9 mouse cellular contexts compared by ENCODE assay signal in the genomic region with DNA sequence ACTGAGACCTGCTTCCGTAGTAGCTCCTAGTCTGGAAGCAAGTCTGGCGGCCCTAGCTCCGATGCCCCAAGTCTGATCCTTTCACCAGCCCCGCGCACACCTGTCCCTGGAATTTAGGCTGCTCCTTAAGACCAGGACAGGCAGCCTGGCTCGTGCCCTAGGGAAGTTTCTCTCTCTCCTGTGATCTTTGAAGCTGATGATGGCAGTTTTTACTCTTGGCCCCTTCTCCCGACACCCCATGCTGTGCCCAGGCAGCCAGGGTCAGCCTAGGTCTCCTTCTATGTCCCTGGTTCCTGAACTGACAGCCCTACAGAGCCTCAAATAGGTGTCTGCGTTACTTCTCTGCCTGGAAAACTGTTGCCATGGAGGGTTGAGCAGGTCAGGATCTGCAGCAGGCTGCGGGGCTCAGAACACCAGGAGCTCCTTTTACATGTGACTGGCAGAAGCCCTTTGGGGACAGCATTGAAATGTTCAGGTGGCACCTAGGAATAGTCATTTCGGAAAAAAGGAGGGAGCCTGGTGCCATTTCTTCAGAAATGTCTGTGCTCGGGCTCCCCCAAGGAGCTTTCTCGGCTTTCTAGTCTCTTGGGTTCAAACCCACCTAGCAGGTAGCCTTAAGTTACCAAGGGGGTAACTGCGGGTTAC. TPM values are rescaled to one million over a fixed set of nuclear protein-coding genes. Genes with fewer than 3 reads are reported as not detected.
DNase-seq lines count a peak whose midpoint lies in the region; ATAC-seq and TF ChIP-seq lines count a peak whose summit lies in the region.
"Had no signal": no experiment of that assay in that cellular context is flagged by ENCODE, and none has a peak within 500 bp of the region (broad histone marks: within the 10 kb centered on the region; RNA-seq: fewer than 3 reads in every experiment).

No protein-coding gene starts in this region.

- no peak for DNase-seq in lung, embryonic 14.5 days
- no peak for DNase-seq in lung, postnatal 25 days (ENCODE audit: low spot score)
- DNase-seq in cerebellum, postnatal 36 days: no peak
- no peak for DNase-seq in thymus, postnatal 4 days

- no peaks in the 10 kb centered on the region for H3K36me3 ChIP-seq in lung, embryonic 14.5 days (ENCODE audit: insufficient read depth)
- no peaks in the 10 kb centered on the region for H3K36me3 ChIP-seq in forebrain, embryonic 13.5 days (ENCODE audit: poor library complexity, severe bottlenecking)
- H3K36me3 ChIP-seq in intestine, embryonic 16.5 days (ENCODE audit: control insufficient read depth, insufficient read depth, low read length): no peaks in the 10 kb centered on the region

- TF ChIP-seq CTCF in lung, embryonic 14.5 days (IDR thresholded peaks at IDR 0.05; ENCODE audit: low read depth): no peak
- no peak for TF ChIP-seq CTCF in olfactory bulb, adult 2 months (IDR thresholded peaks at IDR 0.05; ENCODE audit: insufficient read depth, low read depth, low read length)

- H3K27ac ChIP-seq in lung, embryonic 14.5 days (ENCODE audit: low read depth): no peak overlapping the region
- no peak overlapping the region for H3K27ac ChIP-seq in forebrain, embryonic 13.5 days
- no peak overlapping the region for H3K27ac ChIP-seq in intestine, embryonic 16.5 days (ENCODE audit: low read length)
- H3K27ac ChIP-seq in olfactory bulb, adult 2 months (ENCODE audit: insufficient read depth, low read depth, low read length): peak overlapping the region; percentile 25; the same call in 1 of the 2 replicates
- H3K27ac ChIP-seq: macrophage had no signal

- peak overlapping the region; percentile 39 for H3K4me3 ChIP-seq in lung, embryonic 14.5 days (ENCODE audit: low read depth, low read length)
- peak overlapping the region; percentile 51 for H3K4me3 ChIP-seq in forebrain, embryonic 13.5 days
- peak overlapping the region; percentile 48 for H3K4me3 ChIP-seq in intestine, embryonic 16.5 days (ENCODE audit: low read length)
- peak overlapping the region; percentile 52 for H3K4me3 ChIP-seq in olfactory bulb, adult 2 months (ENCODE audit: insufficient read depth, low read depth, low read length)

- 11% methylated on average over 13 of the region's 13 CpGs for WGBS in lung, embryonic 14.5 days
- 11% methylated on average over 13 of the region's 13 CpGs for WGBS in forebrain, embryonic 13.5 days
- 22% methylated on average over 13 of the region's 13 CpGs for WGBS in intestine, embryonic 16.5 days
- WGBS in olfactory bulb, adult 2 months: 25% methylated on average over 13 of the region's 13 CpGs

- H3K9ac ChIP-seq in lung, embryonic 14.5 days: no peak overlapping the region
- H3K9ac ChIP-seq in forebrain, embryonic 13.5 days: peak overlapping the region; percentile 63
- no peak overlapping the region for H3K9ac ChIP-seq in intestine, embryonic 16.5 days (ENCODE audit: low read depth, low read length)

- peak overlapping the region; percentile 74 for H3K4me2 ChIP-seq in lung, embryonic 14.5 days
- H3K4me2 ChIP-seq in forebrain, embryonic 13.5 days: peak overlapping the region; percentile 93
- peak overlapping the region; percentile 90 for H3K4me2 ChIP-seq in intestine, embryonic 16.5 days (ENCODE audit: low read depth, low read length)

- H3K4me1 ChIP-seq in lung, embryonic 14.5 days (ENCODE audit: insufficient read depth): no peaks in the 10 kb centered on the region
- peaks cover 13% of the 10 kb centered on the region for H3K4me1 ChIP-seq in forebrain, embryonic 13.5 days
- H3K4me1 ChIP-seq in intestine, embryonic 16.5 days (ENCODE audit: control insufficient read depth, insufficient read depth, low read length): no peaks in the 10 kb centered on the region; the same call in 1 of the 2 replicates
- peaks cover 12% of the 10 kb centered on the region for H3K4me1 ChIP-seq in olfactory bulb, adult 2 months (ENCODE audit: control insufficient read depth, insufficient read depth, low read length)

- H3K27me3 ChIP-seq in lung, embryonic 14.5 days (ENCODE audit: insufficient read depth, low read length): peaks cover 31% of the 10 kb centered on the region
- H3K27me3 ChIP-seq in forebrain, embryonic 13.5 days: peaks cover 38% of the 10 kb centered on the region
- peaks cover 21% of the 10 kb centered on the region; the same call in 1 of the 2 replicates for H3K27me3 ChIP-seq in intestine, embryonic 16.5 days (replicated peaks; ENCODE audit: control insufficient read depth, insufficient read depth, low read length)

- TF ChIP-seq POLR2A in olfactory bulb, adult 2 months (IDR thresholded peaks at IDR 0.05; ENCODE audit: insufficient read depth, low read depth, low read length): no peak

- no peaks in the 10 kb centered on the region for H3K9me3 ChIP-seq in lung, embryonic 14.5 days (ENCODE audit: low read depth, low read length)
- no peaks in the 10 kb centered on the region for H3K9me3 ChIP-seq in forebrain, embryonic 13.5 days (replicated peaks)
- no peaks in the 10 kb centered on the region for H3K9me3 ChIP-seq in intestine, embryonic 16.5 days (ENCODE audit: control insufficient read depth, low read length)

- ATAC-seq in lung, embryonic 14.5 days (ENCODE audit: insufficient read depth): no peak
- no peak for ATAC-seq in forebrain, embryonic 13.5 days
- no peak for ATAC-seq in intestine, embryonic 16.5 days

RNA-seq across cellular contexts. Expression of gene Plpp4, which starts 0.7 kb away (rescaled TPM):
- polyA plus RNA-seq in lung, embryonic 14.5 days (2014; fragmentation: Nextera tagmentation; extraction: Ambion mirVana): 0.50 and 0.53 TPM in 2 replicates
- 0.65 and 2.4 TPM in 2 replicates for polyA plus RNA-seq in forebrain, embryonic 13.5 days (2015; fragmentation: Nextera tagmentation; extraction: Ambion mirVana)
- 0.20 and 0.28 TPM in 2 replicates for polyA plus RNA-seq in intestine, embryonic 16.5 days (2015; fragmentation: Nextera tagmentation; extraction: Ambion mirVana)
- not detected in 2 replicates for polyA plus RNA-seq in olfactory bulb, adult 2 months (2012; ENCODE audit: insufficient read depth, insufficient read length, low replicate concordance, missing spikeins)
- polyA plus RNA-seq: macrophage; small intestine, adult 2 months had no signal
